Mouse (Mus musculus) E14TG2a.4 (cell line): Measurements from ENCODE around the gene Ints12.

Experiments
- CTCF ChIP-seq: conservative IDR thresholded peaks from 2 replicates; pipeline ENCODE4 v1.5.1; 2014; ENCODE audit warnings: low read length
- POU5F1 ChIP-seq: IDR thresholded peaks from 2 replicates; pipeline ENCODE4 v1.6.1; 2014; ENCODE audit warnings: low read length, borderline replicate concordance

- TF ChIP-seq CTCF (no peak), POU5F1 (no peak)
Measured at GRCm38 (mm10) chr3:133104436-133104835, 12.8 kb downstream of the Ints12 start.
